Mouse (Mus musculus) spleen, postnatal 10 days (tissue): ENCODE results near the gene Hnrnpul2.
"Not testable (repeated sequence)": the region's sequence is repeated elsewhere in the genome, so short reads cannot be mapped to it uniquely, and the experiment has no call there.

Experiments
- DNase-seq, 2 experiments: peaks; one replicate each; pipeline ENCODE4 v3.0.0; 2021 to 2022; ENCODE audit warnings: low spot score in 2 of 2

The Hnrnpul2 gene

DNA sequence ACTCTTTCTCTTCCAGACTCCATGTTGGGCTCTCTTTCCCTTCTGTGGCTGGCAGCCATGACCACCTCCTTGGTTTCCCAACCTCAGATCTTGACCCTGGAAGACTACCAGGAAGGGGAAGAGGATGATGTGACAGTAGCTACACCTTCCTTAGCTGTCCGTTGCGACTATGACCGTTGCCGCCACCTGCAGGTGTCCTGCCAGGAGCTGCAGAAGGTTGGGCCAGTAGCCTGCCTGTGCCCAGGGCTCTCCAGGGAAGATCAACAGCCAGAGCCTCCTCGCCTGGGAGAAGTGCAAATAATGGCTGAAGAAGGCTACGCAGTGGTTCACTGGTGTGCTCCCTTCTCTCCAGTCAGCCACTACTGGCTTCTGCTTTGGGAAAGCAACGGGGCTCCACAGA is 31.8 kb downstream of the Hnrnpul2 start:
- DNase-seq, result no peak

DNA sequence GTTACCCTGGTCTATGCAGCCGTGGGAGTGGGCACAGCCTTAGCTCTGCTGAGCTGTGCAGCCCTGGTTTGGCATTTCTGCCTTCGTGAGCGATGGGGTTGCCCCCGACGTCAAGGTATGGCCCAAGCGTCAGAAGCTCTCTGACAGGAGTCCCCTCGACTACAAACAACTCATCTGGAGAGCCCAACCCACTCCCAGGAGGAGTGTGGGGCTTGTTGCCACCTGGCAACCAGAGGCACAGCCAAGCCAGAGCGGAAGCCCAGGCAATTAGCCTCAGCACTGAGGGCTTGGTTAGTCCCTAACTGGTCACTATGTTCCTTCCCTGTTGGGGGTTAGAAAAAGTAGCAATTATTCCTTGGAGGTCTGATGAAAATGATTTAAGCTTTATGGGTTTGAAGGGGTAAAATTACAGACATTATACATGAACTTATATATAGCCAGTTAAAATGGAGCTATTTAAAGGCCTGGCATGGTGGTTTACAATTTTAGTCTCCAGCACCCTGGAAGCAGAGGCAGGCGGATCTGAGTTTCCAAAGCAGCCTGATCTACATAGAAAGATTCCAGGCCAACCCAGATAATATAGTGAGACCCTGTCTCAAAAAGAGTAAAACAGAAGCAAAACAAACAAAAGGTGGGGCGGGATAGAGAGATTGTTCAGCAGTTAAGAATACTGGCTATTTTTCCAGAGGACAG is 32.6 kb downstream of the Hnrnpul2 start:
- no peak for DNase-seq

DNA sequence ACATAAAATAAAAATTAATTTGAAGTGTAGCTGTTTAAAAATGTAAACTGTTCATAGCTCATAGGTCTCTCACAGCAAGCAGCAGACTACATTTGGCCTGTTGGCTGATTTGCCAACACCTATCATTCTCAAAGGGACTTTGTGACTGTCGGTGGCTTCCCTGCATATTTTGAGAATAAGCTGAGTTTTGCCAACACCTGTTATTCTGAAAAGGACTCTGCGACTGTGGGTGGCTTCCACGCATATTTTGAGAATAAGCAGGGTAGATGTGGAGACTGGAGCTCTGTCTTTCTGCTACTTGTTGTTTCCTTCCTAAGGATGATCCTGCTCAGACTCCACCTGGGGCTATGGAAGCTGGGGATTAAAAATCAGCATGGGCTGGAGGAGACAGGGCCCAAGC is 33.3 kb downstream of the Hnrnpul2 start:
- no peak for DNase-seq

DNA sequence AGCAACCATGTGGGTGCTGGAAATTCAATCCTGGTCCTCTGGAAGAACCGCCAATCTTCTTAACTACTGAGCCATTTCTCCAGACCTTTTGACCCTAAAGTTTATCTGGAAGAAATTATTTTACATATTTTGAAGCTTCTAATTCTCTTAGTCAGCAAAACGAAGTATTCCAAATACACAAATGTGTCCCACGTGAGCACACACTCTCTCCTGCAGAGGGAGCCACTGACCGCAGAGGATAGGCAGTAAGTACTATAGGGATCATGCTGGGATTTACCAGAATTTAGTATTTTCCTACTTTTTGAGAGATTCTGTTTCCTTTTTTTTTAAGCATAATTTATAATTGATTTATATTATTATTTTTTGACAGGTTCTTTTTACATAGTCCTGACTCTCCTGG is 37.9 kb downstream of the Hnrnpul2 start:
- DNase-seq, result peak in 1 of 2 experiments; percentile 65

DNA sequence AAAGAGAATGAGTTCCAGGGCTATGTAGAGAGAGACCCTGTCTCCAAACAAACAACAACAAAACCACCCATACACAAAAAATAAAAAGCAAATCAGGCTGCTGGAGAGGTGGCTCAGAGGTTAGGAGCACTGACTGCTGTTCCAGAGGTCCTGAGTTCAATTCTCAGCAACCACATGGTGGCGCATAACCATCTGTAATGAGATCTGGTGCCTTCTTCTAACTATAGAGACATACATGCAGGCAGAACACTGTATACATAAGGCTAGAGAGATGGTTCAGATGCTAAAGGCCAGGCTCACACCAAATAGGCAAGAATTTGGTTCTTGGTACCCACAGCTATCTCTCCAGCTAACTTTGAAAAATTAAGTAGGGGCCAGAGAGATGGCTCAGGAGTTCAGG is 39.2 kb downstream of the Hnrnpul2 start:
- peak in 1 of 2 experiments; percentile 63 for DNase-seq

DNA sequence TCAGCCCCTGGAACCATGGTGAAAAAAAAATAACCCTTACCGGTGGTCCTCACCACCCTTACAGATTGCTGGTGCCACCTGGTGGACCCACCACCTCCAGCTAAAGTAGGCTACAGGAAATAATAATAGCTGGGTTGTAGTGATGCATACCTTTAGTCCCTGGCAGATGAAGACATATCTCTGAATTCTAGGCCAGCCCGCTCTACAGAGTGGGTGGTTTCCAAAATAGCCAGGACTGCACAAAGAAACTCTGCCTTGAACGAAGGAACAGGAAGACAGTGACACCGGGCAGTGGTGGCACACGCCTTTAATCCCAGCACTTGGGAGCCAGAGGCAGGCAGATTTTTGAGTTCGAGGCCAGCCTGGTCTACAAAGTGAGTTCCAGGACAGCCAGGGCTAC is 44.5 kb downstream of the Hnrnpul2 start:
- DNase-seq, result no peak

DNA sequence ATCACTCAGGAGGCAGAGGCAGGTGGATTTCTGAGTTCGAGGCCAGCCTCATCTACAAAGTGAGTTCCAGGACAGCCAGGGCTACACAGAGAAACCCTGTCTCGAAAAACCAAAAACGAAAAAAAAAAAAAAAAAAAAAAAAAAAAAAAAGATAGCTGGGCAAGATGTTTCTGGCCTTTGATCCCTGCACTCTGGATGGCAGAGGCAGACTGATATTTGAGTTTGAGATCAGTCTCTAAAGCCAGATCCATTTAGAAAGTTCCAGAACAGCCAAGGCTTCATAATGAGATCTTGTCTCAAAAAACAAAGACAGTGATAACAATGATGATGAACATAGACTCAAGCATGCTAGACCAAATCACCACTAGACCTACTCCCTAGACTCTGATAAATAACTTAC is 50.6 kb downstream of the Hnrnpul2 start:
- not testable (repeated sequence) for DNase-seq

DNA sequence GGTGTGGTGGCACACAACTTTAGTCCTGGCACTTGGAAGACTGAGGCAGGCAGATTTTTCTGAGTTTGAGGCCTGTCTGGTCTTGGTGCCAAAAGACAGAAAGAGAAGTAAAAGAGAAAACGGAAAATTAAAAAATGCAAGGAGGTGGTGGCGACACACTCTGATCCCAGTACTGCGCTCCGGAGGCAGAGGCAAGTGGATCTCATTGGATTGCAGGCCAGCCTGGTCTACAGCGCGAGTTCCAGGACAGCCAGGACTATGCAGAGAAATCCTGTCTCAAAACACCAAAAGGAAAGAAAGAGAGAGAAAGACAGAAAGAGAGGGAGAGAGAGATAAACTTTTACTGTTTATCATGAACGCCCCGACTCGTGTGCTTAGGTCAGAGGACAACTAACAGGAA is 51.0 kb downstream of the Hnrnpul2 start:
- DNase-seq, result peak in 1 of 2 experiments; percentile 24

DNA sequence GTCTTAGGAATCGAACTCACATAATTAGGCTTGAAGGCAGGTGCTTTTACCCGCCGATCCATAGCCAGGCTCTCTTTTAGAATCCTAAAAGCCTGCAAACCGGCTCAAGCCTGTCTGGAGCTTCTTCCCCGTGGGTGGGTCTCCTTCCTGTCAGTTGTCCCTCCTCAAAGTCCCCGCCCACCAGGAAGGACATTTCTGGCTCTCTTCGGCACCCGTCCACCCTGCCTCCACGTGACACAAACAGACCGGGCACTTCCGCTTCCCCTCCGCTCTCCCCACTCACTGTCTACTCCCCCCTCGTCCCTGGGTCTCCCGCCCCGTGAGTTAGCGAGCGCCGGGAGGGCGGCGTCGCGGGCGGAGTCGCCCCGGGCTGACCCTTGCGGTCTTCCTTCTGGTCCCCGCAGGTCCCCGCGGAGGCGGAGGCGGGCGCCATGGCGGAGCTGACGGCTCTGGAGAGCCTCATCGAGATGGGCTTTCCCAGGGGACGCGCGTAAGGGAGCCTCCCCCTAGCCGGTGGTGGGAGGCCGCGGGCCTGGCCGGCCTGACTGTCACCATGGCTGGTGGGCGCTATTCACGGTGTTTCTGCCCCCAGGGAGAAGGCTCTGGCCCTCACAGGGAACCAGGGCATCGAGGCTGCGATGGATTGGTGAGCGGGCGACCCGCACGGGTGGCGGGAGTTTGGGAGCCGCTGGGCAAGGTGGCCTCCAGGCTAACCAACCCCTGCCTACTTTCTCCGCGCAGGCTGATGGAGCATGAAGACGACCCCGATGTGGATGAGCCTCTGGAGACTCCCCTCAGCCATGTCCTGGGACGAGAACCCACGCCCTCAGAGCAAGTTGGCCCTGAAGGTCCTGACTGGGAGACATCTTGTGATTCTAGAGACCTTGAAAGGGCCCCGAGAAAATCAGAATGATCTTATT is 51.7 kb downstream of the Hnrnpul2 start, which contains the start of gene Ubxn1:
Gene Ubxn1 (plus strand): TSS at position 230 of the 920 bp plus-strand sequence.
- DNase-seq, result peak; percentile 89 to 96

DNA sequence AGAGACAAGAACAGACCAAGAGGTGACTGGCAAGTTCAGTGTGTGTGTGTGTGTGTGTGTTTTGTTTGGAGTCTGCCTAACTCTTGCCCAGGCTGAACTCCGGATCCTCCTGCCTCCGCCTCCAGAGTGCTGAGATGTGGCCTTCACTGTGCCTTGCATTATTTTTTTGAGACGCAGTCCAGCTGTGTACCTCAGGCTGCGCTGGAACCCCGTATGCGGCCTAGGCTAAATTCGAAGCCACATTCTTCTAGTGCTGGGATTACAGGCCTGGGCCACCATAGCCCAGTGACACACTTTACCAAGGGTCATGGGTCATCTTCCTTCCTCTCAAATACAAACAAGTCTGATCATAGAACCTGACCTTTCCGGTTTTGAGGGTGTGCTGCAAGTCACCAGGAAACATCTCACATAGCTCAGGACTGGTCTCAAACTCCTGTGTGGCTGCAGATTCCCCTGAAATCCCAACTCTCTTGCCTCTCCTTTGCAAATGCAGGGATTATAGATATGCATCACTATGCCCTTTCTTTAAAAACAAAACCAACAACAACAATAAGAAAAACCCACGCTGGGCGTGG is 52.5 kb downstream of the Hnrnpul2 start:
- no peak for DNase-seq

DNA sequence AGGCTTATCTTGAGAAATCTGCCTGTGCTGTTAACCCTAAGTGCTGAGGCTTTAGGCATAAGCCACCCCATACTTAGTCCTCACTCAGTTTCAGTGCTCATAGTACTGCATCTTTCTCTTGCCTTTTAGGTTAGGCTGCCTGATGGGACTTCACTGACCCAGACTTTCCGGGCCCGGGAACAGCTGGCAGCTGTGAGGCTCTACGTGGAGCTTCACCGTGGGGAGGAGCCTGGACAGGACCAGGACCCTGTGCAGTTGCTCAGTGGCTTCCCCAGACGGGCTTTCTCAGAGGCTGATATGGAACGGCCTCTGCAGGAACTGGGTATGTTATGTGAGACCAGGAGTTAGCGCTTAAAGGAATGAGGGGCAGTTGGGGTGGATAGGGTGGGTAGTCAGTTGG is 55.2 kb downstream of the Hnrnpul2 start:
- no peak for DNase-seq

DNA sequence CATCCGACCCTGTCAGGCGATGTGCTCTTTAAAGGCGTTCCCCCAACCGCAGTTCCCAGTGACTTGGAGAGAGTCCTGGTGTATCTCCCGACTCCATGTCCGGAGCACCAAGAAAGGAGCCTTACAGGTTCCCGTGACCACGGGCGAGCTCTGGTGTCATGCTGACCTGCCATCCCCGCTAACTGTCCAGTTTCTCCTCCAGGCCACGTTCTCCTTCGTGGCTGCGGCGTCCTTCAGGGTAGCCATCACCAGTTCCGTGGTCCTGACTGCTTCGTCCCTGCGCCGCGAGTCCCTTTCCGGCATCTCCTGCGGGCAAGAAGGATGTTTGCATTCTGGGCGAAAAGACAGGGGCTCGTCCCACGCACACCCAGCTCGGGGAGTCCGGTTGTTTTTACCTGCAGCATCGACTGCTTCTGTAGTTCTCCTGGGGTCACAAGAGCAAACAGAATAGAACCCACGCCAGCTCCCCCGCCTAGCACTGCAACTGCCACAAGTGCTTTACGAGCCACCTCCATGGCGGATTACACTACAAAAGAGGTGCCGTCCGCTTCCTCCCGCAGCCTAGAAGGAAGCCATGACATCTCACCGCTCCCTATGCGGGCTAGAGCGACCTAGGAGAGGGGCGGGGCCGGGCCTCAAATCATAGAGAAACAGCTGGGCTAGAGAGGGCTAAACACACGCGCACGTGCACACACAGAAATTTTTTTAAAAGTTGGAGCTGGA is 60.7 kb downstream of the Hnrnpul2 start, which contains the start of gene Uqcc3:
Gene Uqcc3 (minus strand): TSS at position 613 of the 723 bp plus-strand sequence.
- DNase-seq, result peak; percentile 87 to 94

DNA sequence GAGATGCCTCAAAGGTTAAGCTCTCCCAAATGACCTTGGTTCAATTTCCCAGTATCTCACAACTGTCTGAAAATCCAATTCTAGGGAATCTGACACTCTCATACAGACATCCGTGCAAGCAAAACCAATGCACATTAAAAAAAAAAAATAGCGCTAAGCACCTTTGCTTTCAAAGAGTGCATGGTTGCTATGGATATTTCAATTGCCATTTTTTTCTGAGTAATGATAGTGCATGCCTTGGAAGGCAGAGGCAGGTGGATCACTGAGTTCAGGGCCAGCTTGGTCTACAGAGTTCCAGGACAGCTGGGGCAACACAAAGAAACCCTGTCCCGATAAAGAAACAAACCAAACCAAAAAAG is 61.2 kb downstream of the Hnrnpul2 start:
- no peak for DNase-seq

DNA sequence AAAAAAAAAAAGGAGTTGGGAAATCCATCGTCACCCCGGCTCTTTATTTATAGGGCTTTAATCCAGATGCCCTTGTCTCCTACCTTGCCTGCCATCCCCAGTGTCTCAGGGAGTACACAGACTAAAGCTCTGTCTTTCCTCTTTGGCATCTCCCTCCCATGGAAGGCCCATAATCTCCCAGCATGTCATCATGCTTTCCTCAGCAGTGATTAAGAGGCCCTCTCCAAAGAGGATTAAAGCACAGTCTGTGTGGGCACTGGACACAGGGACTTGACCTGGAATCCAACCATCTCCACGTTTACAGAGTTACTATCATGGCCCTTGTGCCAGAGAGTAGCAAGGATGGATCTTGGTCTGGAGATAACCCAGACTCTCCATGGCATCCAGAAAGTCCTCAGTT is 63.8 kb downstream of the Hnrnpul2 start, which contains the start of the genes Lbhd1 and Gm49403:
Gene Lbhd1 (plus strand): TSS at position 117 of the 400 bp plus-strand sequence.
Gene Gm49403 (plus strand): TSS at position 315 of the 400 bp plus-strand sequence.
- DNase-seq, result no peak
